Mouse (Mus musculus): ENCODE data around the gene Lgi1. TPM values are rescaled to one million over a fixed set of nuclear protein-coding genes. Genes with fewer than 3 reads are reported as not detected.

The Lgi1 gene
- polyA plus RNA-seq, 1 experiment from 2014 or later: 10.0 TPM

GRCm38 (mm10) chr19:38316602-38317313 is 52.4 kb downstream of the Lgi1 start:
- Histone ChIP-seq H3K9ac (replicated peaks) (no peak overlapping the region), H3K27me3 (no peaks in the 10 kb centered on the region), H3K36me3 (no peaks in the 10 kb centered on the region), H3K4me2 (replicated peaks) (no peak overlapping the region), H3K4me3 (replicated peaks) (no peak overlapping the region), H3K9me3 (no peaks in the 10 kb centered on the region), H3K27ac (no peak overlapping the region), H3K4me1 (replicated peaks) (no peaks in the 10 kb centered on the region)
- ATAC-seq: no peak
- 90% methylated on average over 6 of the region's 6 CpGs for WGBS

GRCm38 (mm10) chr19:38318308-38318707 is 54.0 kb downstream of the Lgi1 start:
- WGBS: 97% methylated on average over 4 of the region's 4 CpGs
- ATAC-seq: no peak
- Histone ChIP-seq H3K36me3 (no peaks in the 10 kb centered on the region), H3K4me1 (replicated peaks) (no peaks in the 10 kb centered on the region), H3K4me2 (replicated peaks) (no peak overlapping the region), H3K27ac (no peak overlapping the region), H3K9me3 (no peaks in the 10 kb centered on the region), H3K4me3 (replicated peaks) (no peak overlapping the region), H3K9ac (replicated peaks) (no peak overlapping the region), H3K27me3 (no peaks in the 10 kb centered on the region)

GRCm38 (mm10) chr19:38319168-38319567 is 54.8 kb downstream of the Lgi1 start:
- Histone ChIP-seq H3K27ac (no peak overlapping the region), H3K4me1 (replicated peaks) (peaks cover 8% of the 10 kb centered on the region), H3K4me3 (replicated peaks) (no peak overlapping the region), H3K27me3 (no peaks in the 10 kb centered on the region), H3K9ac (replicated peaks) (no peak overlapping the region), H3K9me3 (no peaks in the 10 kb centered on the region), H3K4me2 (replicated peaks) (no peak overlapping the region), H3K36me3 (no peaks in the 10 kb centered on the region)
- ATAC-seq: no peak
- WGBS: 91% methylated on average over 4 of the region's 4 CpGs

GRCm38 (mm10) chr19:38320651-38321188 is 56.4 kb downstream of the Lgi1 start:
- no peak for ATAC-seq
- no peak overlapping the region for H3K4me2 ChIP-seq (replicated peaks)
- no peaks in the 10 kb centered on the region for H3K27me3 ChIP-seq
- no peak overlapping the region for H3K9ac ChIP-seq (replicated peaks)
- H3K4me3 ChIP-seq (replicated peaks): no peak overlapping the region
- H3K36me3 ChIP-seq: no peaks in the 10 kb centered on the region
- no peaks in the 10 kb centered on the region for H3K9me3 ChIP-seq
- H3K4me1 ChIP-seq (replicated peaks): peaks cover 13% of the 10 kb centered on the region
- 85% methylated on average over 5 of the region's 5 CpGs for WGBS
- H3K27ac ChIP-seq: no peak overlapping the region

GRCm38 (mm10) chr19:38323726-38324125 is 59.4 kb downstream of the Lgi1 start:
- no peak overlapping the region for H3K4me3 ChIP-seq (replicated peaks)
- ATAC-seq: peak; percentile 68
- no peak overlapping the region for H3K9ac ChIP-seq (replicated peaks)
- H3K9me3 ChIP-seq: no peaks in the 10 kb centered on the region
- H3K27me3 ChIP-seq: no peaks in the 10 kb centered on the region
- H3K4me2 ChIP-seq (replicated peaks): no peak overlapping the region
- peak overlapping the region; percentile 36 for H3K27ac ChIP-seq
- H3K4me1 ChIP-seq (replicated peaks): peaks cover 13% of the 10 kb centered on the region
- no peaks in the 10 kb centered on the region for H3K36me3 ChIP-seq

GRCm38 (mm10) chr19:38324147-38325028 is 60.1 kb downstream of the Lgi1 start:
- ATAC-seq: peak; percentile 87
- no peaks in the 10 kb centered on the region for H3K9me3 ChIP-seq
- H3K36me3 ChIP-seq: no peaks in the 10 kb centered on the region
- no peak overlapping the region for H3K9ac ChIP-seq (replicated peaks)
- H3K4me1 ChIP-seq (replicated peaks): peaks cover 13% of the 10 kb centered on the region
- H3K4me2 ChIP-seq (replicated peaks): peak overlapping the region; percentile 7; the same call in 1 of the 2 replicates
- WGBS: 9% methylated on average over 10 of the region's 10 CpGs
- peak overlapping the region; percentile 36 for H3K27ac ChIP-seq
- no peak overlapping the region for H3K4me3 ChIP-seq (replicated peaks)
- no peaks in the 10 kb centered on the region for H3K27me3 ChIP-seq

- Histone ChIP-seq H3K36me3 (no peaks in the 10 kb centered on the region), H3K9ac (replicated peaks) (no peak overlapping the region), H3K4me3 (replicated peaks) (no peak overlapping the region), H3K27me3 (no peaks in the 10 kb centered on the region), H3K9me3 (no peaks in the 10 kb centered on the region), H3K4me1 (replicated peaks) (peaks cover 13% of the 10 kb centered on the region), H3K4me2 (replicated peaks) (no peak overlapping the region), H3K27ac (no peak overlapping the region)
- 48% methylated on average over 4 of the region's 4 CpGs for WGBS
- 0 out of 2 replicates have a peak, but pooled peaks have one; percentile 24 for ATAC-seq
Measured at GRCm38 (mm10) chr19:38325029-38325398, 60.7 kb downstream of the Lgi1 start.

GRCm38 (mm10) chr19:38325854-38326253 is 61.5 kb downstream of the Lgi1 start:
- no peak overlapping the region for H3K27ac ChIP-seq
- no peaks in the 10 kb centered on the region for H3K36me3 ChIP-seq
- WGBS: 91% methylated on average over 7 of the region's 7 CpGs
- no peak overlapping the region for H3K4me2 ChIP-seq (replicated peaks)
- H3K4me1 ChIP-seq (replicated peaks): peaks cover 13% of the 10 kb centered on the region
- H3K4me3 ChIP-seq (replicated peaks): no peak overlapping the region
- no peak overlapping the region for H3K9ac ChIP-seq (replicated peaks)
- no peak for ATAC-seq
- H3K9me3 ChIP-seq: no peaks in the 10 kb centered on the region
- no peaks in the 10 kb centered on the region for H3K27me3 ChIP-seq

- Histone ChIP-seq H3K4me1 (replicated peaks) (peaks cover 13% of the 10 kb centered on the region), H3K4me2 (replicated peaks) (no peak overlapping the region), H3K9ac (replicated peaks) (no peak overlapping the region), H3K4me3 (replicated peaks) (no peak overlapping the region), H3K9me3 (no peaks in the 10 kb centered on the region), H3K27me3 (no peaks in the 10 kb centered on the region), H3K27ac (no peak overlapping the region), H3K36me3 (no peaks in the 10 kb centered on the region)
- 0 out of 2 replicates have a peak, but pooled peaks have one; percentile 28 for ATAC-seq
- 15% methylated on average over 4 of the region's 4 CpGs for WGBS
Measured at GRCm38 (mm10) chr19:38327002-38327401, 62.7 kb downstream of the Lgi1 start.

- ATAC-seq: no peak
- Histone ChIP-seq H3K9me3 (no peaks in the 10 kb centered on the region), H3K27me3 (no peaks in the 10 kb centered on the region), H3K36me3 (no peaks in the 10 kb centered on the region), H3K4me3 (replicated peaks) (no peak overlapping the region), H3K9ac (replicated peaks) (no peak overlapping the region), H3K27ac (no peak overlapping the region), H3K4me1 (replicated peaks) (peaks cover 13% of the 10 kb centered on the region), H3K4me2 (replicated peaks) (no peak overlapping the region)
- 93% methylated on average over 7 of the region's 7 CpGs for WGBS
Measured at GRCm38 (mm10) chr19:38328010-38328409, 63.7 kb downstream of the Lgi1 start.

- H3K4me2 ChIP-seq (replicated peaks): no peak overlapping the region
- H3K36me3 ChIP-seq: no peaks in the 10 kb centered on the region
- no peak for ATAC-seq
- 88% methylated on average over 5 of the region's 5 CpGs for WGBS
- no peak overlapping the region for H3K4me3 ChIP-seq (replicated peaks)
- peaks cover 4% of the 10 kb centered on the region for H3K4me1 ChIP-seq (replicated peaks)
- no peaks in the 10 kb centered on the region for H3K27me3 ChIP-seq
- H3K9me3 ChIP-seq: no peaks in the 10 kb centered on the region
- H3K27ac ChIP-seq: no peak overlapping the region
- H3K9ac ChIP-seq (replicated peaks): no peak overlapping the region
Measured at GRCm38 (mm10) chr19:38329257-38329656, 64.9 kb downstream of the Lgi1 start.

GRCm38 (mm10) chr19:38331072-38331471 is 66.7 kb downstream of the Lgi1 start:
- no peak overlapping the region for H3K9ac ChIP-seq (replicated peaks)
- no peak for ATAC-seq
- no peaks in the 10 kb centered on the region for H3K9me3 ChIP-seq
- H3K27me3 ChIP-seq: no peaks in the 10 kb centered on the region
- no peak overlapping the region for H3K27ac ChIP-seq
- H3K36me3 ChIP-seq: no peaks in the 10 kb centered on the region
- 76% methylated on average over 1 of the region's 1 CpGs for WGBS
- no peak overlapping the region for H3K4me2 ChIP-seq (replicated peaks)
- H3K4me1 ChIP-seq (replicated peaks): no peaks in the 10 kb centered on the region
- no peak overlapping the region for H3K4me3 ChIP-seq (replicated peaks)
